Mouse (Mus musculus) intestine, embryonic 15.5 days (tissue): ENCODE measurements around the gene Unc13c. TPM values are rescaled to one million over a fixed set of nuclear protein-coding genes. Genes with fewer than 3 reads are reported as not detected.
A peak's percentile ranks its signal among the peaks of the same experiment; 100 is the strongest.

Experiments
- ATAC-seq: fragments of 200-750 bp; cut with Nextera tagmentation; 2 replicates; pipeline ENCODE4 v1.8.0; 2017; ENCODE audit warnings: moderate TSS enrichment, moderate library complexity
- H3K27ac ChIP-seq: fragments of 300-500 bp; sonication (generic); 2 replicates; pipeline ENCODE4 v1.5.1; 2015; ENCODE audit warnings: mild to moderate bottlenecking, inconsistent platforms
- H3K27me3 ChIP-seq: fragments of 300-500 bp; sonication (generic); replicated peaks from 2 replicates; pipeline ENCODE4 v1.6.1; 2015; ENCODE audit warnings: inconsistent platforms
- H3K36me3 ChIP-seq: fragments of 300-500 bp; sonication (generic); 2 replicates; pipeline ENCODE4 v1.6.1; 2015; ENCODE audit warnings: inconsistent platforms
- H3K4me1 ChIP-seq: fragments of 300-500 bp; sonication (generic); replicated peaks from 2 replicates; pipeline ENCODE4 v1.6.1; 2015; ENCODE audit warnings: inconsistent platforms
- H3K4me2 ChIP-seq: fragments of 300-500 bp; sonication (generic); replicated peaks from 2 replicates; pipeline ENCODE4 v1.6.1; 2015; ENCODE audit warnings: mild to moderate bottlenecking, inconsistent platforms
- H3K4me3 ChIP-seq: fragments of 300-500 bp; sonication (generic); replicated peaks from 2 replicates; pipeline ENCODE4 v1.5.1; 2015; ENCODE audit warnings: inconsistent platforms
- H3K9ac ChIP-seq: fragments of 300-500 bp; sonication (generic); 2 replicates; pipeline ENCODE4 v1.6.1; 2015; ENCODE audit warnings: inconsistent platforms
- H3K9me3 ChIP-seq: fragments of 300-500 bp; sonication (generic); 2 replicates; pipeline ENCODE4 v1.6.1; 2016; ENCODE audit warnings: inconsistent platforms
- WGBS: fragments of 180-500 bp; shearing (Covaris S2); methylation state at CpG from one replicate; pipeline ENCODE4 v1.1.7; 2015; 5-methylcytosine and 5-hydroxymethylcytosine counted together
- polyA plus RNA-seq: library from polyadenylated mRNA; unstranded; fragments of >200 nt; fragmentation: Nextera tagmentation; extraction: Ambion mirVana; gene quantifications from 2 replicates; pipeline ENCODE4 v1.2.1, GENCODE M21; 2015

The Unc13c gene
- polyA plus RNA-seq: 0.16 and 0.20 TPM in 2 replicates

GRCm38 (mm10) chr9:73968641-73969121 is at the start of gene Unc13c:
Gene Unc13c (minus strand): TSS chr9:73968966.
- 0 out of 2 replicates have a peak, but pooled peaks have one; percentile 56 for ATAC-seq
- 3% methylated on average over 17 of the region's 17 CpGs for WGBS
- no peak within 1 kb of the TSS for H3K9ac ChIP-seq

GRCm38 (mm10) chr9:74007976-74008686 is 39.4 kb upstream of the Unc13c start:
- ATAC-seq: no peak
- no peak overlapping the region for H3K4me2 ChIP-seq
- WGBS: 67% methylated on average over 7 of the region's 7 CpGs

More at GRCm38 (mm10) chr9:73968641-73969121, at the start of gene Unc13c:
- Histone ChIP-seq H3K4me3 (peak within 1 kb of the TSS; percentile 22), H3K36me3 (no peaks in the 10 kb centered on the region), H3K4me2 (peak within 1 kb of the TSS; percentile 59), H3K27me3 (no peaks in the 10 kb centered on the region), H3K9me3 (no peaks in the 10 kb centered on the region), H3K27ac (no peak within 1 kb of the TSS), H3K4me1 (peaks cover 7% of the 10 kb centered on the region; the same call in 1 of the 2 replicates)

GRCm38 (mm10) chr9:74002388-74002990 is 33.7 kb upstream of the Unc13c start:
- Histone ChIP-seq H3K27ac (no peak overlapping the region), H3K4me2 (no peak overlapping the region), H3K4me3 (no peak overlapping the region), H3K9me3 (no peaks in the 10 kb centered on the region), H3K36me3 (no peaks in the 10 kb centered on the region), H3K27me3 (no peaks in the 10 kb centered on the region), H3K9ac (no peak overlapping the region), H3K4me1 (no peaks in the 10 kb centered on the region)
- ATAC-seq: no peak
- WGBS: 22% methylated on average over 6 of the region's 6 CpGs

More at GRCm38 (mm10) chr9:74007976-74008686, 39.4 kb upstream of the Unc13c start:
- Histone ChIP-seq H3K9ac (no peak overlapping the region), H3K27me3 (no peaks in the 10 kb centered on the region), H3K36me3 (no peaks in the 10 kb centered on the region), H3K27ac (no peak overlapping the region), H3K4me3 (no peak overlapping the region), H3K4me1 (no peaks in the 10 kb centered on the region), H3K9me3 (no peaks in the 10 kb centered on the region)

GRCm38 (mm10) chr9:73988096-73988495 is 19.3 kb upstream of the Unc13c start:
- Histone ChIP-seq H3K27ac (no peak overlapping the region), H3K4me2 (no peak overlapping the region)

GRCm38 (mm10) chr9:73987236-73987635 is 18.5 kb upstream of the Unc13c start:
- no peak for ATAC-seq
- H3K4me2 ChIP-seq: no peak overlapping the region
- 61% methylated on average over 2 of the region's 2 CpGs for WGBS
- H3K4me1 ChIP-seq: no peaks in the 10 kb centered on the region
- no peaks in the 10 kb centered on the region; the same call in 1 of the 2 replicates for H3K9me3 ChIP-seq
- H3K36me3 ChIP-seq: no peaks in the 10 kb centered on the region
- H3K4me3 ChIP-seq: no peak overlapping the region
- no peak overlapping the region for H3K27ac ChIP-seq
- H3K27me3 ChIP-seq: no peaks in the 10 kb centered on the region
- no peak overlapping the region for H3K9ac ChIP-seq

More at GRCm38 (mm10) chr9:73988096-73988495, 19.3 kb upstream of the Unc13c start:
- Histone ChIP-seq H3K27me3 (no peaks in the 10 kb centered on the region), H3K9ac (no peak overlapping the region), H3K4me3 (no peak overlapping the region), H3K9me3 (no peaks in the 10 kb centered on the region; the same call in 1 of the 2 replicates), H3K4me1 (no peaks in the 10 kb centered on the region), H3K36me3 (no peaks in the 10 kb centered on the region)
- ATAC-seq: no peak

- no peak overlapping the region for H3K4me3 ChIP-seq
- no peaks in the 10 kb centered on the region for H3K27me3 ChIP-seq
- H3K36me3 ChIP-seq: no peaks in the 10 kb centered on the region
- no peak overlapping the region for H3K4me2 ChIP-seq
- no peak overlapping the region for H3K27ac ChIP-seq
- no peak overlapping the region for H3K9ac ChIP-seq
- 18% methylated on average over 6 of the region's 6 CpGs for WGBS
- H3K9me3 ChIP-seq: no peaks in the 10 kb centered on the region
- H3K4me1 ChIP-seq: no peaks in the 10 kb centered on the region
- ATAC-seq: no peak
Observed at GRCm38 (mm10) chr9:73982597-73983344, 14.0 kb upstream of the Unc13c start.

GRCm38 (mm10) chr9:73972327-73972988 is 3.7 kb upstream of the Unc13c start:
- Histone ChIP-seq H3K9ac (no peak overlapping the region), H3K27me3 (no peaks in the 10 kb centered on the region), H3K36me3 (no peaks in the 10 kb centered on the region), H3K27ac (no peak overlapping the region), H3K4me2 (no peak overlapping the region), H3K4me3 (no peak overlapping the region), H3K9me3 (no peaks in the 10 kb centered on the region), H3K4me1 (peaks cover 7% of the 10 kb centered on the region; the same call in 1 of the 2 replicates)
- ATAC-seq: no peak
- WGBS: 43% methylated on average over 8 of the region's 8 CpGs

GRCm38 (mm10) chr9:73970717-73971116 is 2.0 kb upstream of the Unc13c start:
- Histone ChIP-seq H3K9ac (no peak overlapping the region), H3K36me3 (no peaks in the 10 kb centered on the region), H3K27me3 (no peaks in the 10 kb centered on the region), H3K9me3 (no peaks in the 10 kb centered on the region), H3K4me1 (peaks cover 7% of the 10 kb centered on the region; the same call in 1 of the 2 replicates), H3K4me3 (no peak overlapping the region), H3K4me2 (no peak overlapping the region), H3K27ac (no peak overlapping the region)
- no peak for ATAC-seq
- 70% methylated on average over 9 of the region's 9 CpGs for WGBS

GRCm38 (mm10) chr9:73965322-73965915 is 3.3 kb downstream of the Unc13c start:
- WGBS: 49% methylated on average over 9 of the region's 9 CpGs
- no peak overlapping the region for H3K27ac ChIP-seq
- no peak for ATAC-seq

GRCm38 (mm10) chr9:73962471-73962870 is 6.3 kb downstream of the Unc13c start:
- Histone ChIP-seq H3K27ac (no peak overlapping the region), H3K36me3 (no peaks in the 10 kb centered on the region), H3K4me2 (no peak overlapping the region), H3K4me3 (no peak overlapping the region), H3K9ac (no peak overlapping the region), H3K4me1 (no peaks in the 10 kb centered on the region), H3K27me3 (no peaks in the 10 kb centered on the region), H3K9me3 (no peaks in the 10 kb centered on the region)
- 83% methylated on average over 6 of the region's 6 CpGs for WGBS
- ATAC-seq: no peak

More at GRCm38 (mm10) chr9:73965322-73965915, 3.3 kb downstream of the Unc13c start:
- H3K27me3 ChIP-seq: no peaks in the 10 kb centered on the region
- no peak overlapping the region for H3K9ac ChIP-seq
- no peaks in the 10 kb centered on the region for H3K9me3 ChIP-seq
- H3K4me2 ChIP-seq: no peak overlapping the region
- no peaks in the 10 kb centered on the region for H3K36me3 ChIP-seq
- H3K4me3 ChIP-seq: no peak overlapping the region
- H3K4me1 ChIP-seq: peaks cover 7% of the 10 kb centered on the region; the same call in 1 of the 2 replicates

GRCm38 (mm10) chr9:73952331-73952730 is 16.4 kb downstream of the Unc13c start:
- H3K9ac ChIP-seq: no peak overlapping the region
- H3K4me1 ChIP-seq: no peaks in the 10 kb centered on the region
- H3K36me3 ChIP-seq: no peaks in the 10 kb centered on the region
- no peak overlapping the region for H3K27ac ChIP-seq
- H3K9me3 ChIP-seq: no peaks in the 10 kb centered on the region
- no peak for ATAC-seq
- H3K4me3 ChIP-seq: no peak overlapping the region
- no peaks in the 10 kb centered on the region for H3K27me3 ChIP-seq
- no peak overlapping the region for H3K4me2 ChIP-seq
